Mouse (Mus musculus): ENCODE data around the gene Mapkapk2.
A peak's percentile ranks its signal among the peaks of the same experiment; 100 is the strongest.

DNA sequence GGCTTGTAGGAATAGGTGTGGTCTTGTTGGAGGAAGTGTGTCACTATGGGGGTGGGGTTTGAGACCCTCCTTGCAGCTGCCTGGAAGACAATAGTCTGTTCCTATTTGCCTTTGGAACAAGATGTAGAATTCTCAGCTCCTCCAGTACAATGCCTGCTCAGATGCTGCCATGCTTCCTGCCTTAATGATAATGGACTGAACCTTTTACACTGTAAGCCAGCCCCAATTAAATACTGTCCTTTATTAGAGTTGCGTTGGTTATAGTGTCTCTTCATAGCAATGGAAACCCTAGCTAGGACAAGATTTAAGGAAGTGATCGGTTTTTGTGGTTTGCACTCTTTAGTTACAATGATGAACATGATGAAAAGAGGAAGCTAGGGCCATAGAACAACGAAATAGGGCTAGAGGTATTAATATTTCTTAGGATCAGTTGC lies 48.6 kb upstream of the Mapkapk2 start:
- TF ChIP-seq POLR2A (IDR thresholded peaks at IDR 0.05; ENCODE audit: insufficient read depth, low read length) (peak; percentile 43), CTCF (IDR thresholded peaks at IDR 0.05; ENCODE audit: low read depth, low read length) (no peak), EP300 (IDR thresholded peaks at IDR 0.05; ENCODE audit: insufficient read depth, low read depth, low read length) (no peak)

Data from ES-Bruce4 (cell line).